Mouse (Mus musculus): ENCODE measurements at regions not wholly inside any gene's neighbourhood (a gene's known extent, or its start where the extent isn't known, plus 50 kb on each side); places are given as distances from the start of the nearest gene placed in this dataset.

DNA sequence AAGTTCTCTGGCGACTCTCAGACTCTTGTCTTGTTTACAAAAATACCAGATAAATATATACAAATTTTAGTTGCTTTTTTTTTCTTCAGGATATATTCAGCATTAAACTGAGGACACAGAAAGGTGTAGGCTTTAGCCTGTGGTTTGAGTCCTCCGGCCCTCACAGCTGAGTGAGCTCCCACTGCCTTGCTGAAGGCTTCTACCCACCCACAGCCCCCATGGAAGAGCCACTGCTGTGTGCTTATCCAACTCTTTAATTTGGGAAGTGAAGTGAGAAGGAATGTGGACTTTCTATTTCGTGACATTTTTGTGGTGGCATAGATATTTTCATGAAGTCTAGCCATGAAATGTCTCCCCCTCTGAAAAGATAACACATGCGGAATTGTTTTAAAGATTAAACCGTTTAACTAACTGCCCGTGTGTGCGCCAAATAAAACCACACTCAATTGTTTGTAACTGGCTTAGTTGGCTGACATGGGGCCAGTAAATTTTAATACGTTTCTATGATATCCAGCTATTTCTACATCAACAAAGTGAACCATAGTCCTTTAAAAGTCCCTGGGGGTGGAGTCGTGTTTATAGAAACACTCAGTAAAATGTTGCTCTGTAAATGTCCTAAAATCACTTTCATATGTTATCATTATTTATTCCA, 174.1 kb downstream of the Slc38a4 start:
- no peak for DNase-seq (ENCODE audit: low spot score in 2 of 2)

DNA sequence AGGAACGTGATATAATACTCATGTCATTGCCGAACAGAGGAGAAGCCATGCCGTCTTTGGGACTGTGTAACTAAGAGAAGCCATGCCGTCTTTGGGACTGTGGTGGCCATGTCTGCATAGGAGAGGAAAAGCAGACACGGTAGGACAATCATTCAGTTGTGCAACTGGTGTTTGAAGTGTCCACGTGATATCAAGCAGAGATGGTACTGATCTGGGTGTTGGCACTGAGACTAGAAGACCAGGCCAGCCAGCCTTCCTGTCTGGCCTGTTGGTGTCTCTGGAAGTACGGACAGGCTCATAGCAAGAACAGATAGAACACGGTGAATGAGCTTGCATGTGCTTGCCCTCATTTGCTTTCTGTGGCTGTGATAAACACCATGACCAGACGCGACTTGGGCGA, 175.7 kb downstream of the Slc38a4 start:
- DNase-seq (ENCODE audit: low spot score in 2 of 2), result no peak

DNA sequence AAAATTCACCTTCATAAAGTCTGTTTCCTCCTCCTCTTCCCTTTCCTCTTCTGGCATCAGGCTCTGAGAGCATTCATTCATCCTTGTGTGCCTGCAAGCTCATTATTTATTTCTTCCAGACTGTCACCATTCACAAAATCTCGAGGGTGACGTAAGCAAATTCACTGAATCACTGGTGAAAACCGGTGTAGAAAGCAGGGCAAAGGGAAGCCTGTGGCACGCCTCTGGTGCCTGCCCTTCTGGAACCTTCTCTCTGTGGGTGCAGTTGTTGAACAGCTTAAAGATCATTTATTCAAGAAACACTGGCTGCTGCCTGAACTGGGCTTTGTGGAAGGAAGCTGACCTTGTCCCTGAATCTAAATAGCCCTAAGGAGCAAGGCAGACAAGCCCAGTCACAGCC, 177.0 kb downstream of the Slc38a4 start:
- DNase-seq (ENCODE audit: low spot score in 2 of 2), result no peak

DNA sequence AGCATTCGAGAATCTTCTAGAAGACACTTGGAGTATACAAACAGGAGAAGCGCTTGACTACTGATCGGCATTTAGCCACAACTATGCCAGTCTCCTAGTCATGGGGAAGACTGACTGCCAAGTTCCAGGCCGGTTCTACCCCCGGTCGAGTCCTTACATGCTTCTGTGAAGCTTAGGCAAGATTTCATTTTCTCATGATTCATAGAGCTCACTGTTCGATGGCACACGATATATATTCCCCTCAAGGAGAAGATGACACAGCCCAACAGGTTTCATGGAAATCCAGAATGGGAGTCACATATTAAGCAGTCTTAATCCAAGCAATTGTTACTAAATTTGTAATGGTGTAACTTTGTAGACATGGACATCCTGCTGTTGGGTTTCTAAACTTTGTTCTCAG, 177.8 kb downstream of the Slc38a4 start:
- DNase-seq (ENCODE audit: low spot score in 2 of 2), result no peak

DNA sequence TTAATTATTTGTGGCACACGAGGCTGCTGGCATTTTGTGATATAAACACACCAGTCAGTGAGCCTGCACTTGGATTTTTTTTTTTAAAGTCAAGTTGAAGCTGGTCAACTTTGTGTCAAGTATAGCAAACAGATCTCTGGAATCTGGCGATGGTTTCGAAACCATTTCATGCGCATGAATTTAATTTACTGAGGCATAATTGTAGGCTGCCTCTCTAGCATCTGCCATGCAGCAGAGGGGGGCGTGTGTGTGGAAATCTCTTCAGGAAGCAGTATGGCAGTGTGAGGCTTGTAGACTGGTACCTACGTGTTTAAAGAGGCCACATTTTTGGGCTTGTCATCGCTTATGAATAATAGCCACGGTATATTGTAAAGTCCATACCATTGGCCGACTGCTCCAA, 177.7 kb upstream of the Slc38a2 start:
- no peak for DNase-seq (ENCODE audit: low spot score in 2 of 2)

DNA sequence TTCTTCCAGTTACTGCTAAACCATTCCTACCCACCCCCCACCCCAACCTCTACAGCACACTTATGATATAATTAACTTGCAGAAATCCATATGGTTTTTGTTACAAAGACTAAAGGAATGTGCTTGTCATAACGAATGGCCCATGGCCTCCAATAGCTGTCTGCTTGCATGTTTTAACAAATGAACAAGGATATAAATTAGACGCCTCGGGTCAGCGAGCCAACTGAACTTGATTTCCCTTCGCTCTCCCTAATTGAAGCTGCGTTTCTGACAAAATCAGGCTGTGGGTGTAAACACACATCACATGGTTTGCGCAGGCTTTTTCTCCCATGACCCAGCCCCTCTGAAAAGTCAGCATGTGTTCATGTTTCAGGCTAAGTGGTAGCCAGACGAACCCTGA, 174.6 kb upstream of the Slc38a2 start:
- DNase-seq (ENCODE audit: low spot score in 2 of 2), result no peak

DNA sequence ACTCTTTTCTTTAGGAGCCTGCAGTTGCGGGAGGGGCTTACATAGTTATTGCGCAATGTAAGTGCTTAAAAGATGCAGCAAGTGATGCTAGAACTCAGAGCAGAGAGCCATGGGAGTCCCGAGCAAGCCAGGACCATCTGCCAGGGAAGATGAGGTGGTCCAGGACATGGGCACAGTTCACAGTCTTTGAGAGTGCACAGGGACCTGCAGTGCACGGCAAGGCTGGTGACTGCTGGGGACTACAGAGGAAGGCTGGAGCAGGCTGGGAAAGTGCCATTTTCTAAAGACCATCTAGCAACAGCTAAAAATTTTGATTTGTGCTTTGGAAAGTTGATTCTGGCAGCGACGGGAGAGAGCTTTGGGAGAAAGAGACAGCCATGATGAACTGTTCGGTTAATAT, 174.0 kb upstream of the Slc38a2 start:
- DNase-seq (ENCODE audit: low spot score in 2 of 2), result no peak

DNA sequence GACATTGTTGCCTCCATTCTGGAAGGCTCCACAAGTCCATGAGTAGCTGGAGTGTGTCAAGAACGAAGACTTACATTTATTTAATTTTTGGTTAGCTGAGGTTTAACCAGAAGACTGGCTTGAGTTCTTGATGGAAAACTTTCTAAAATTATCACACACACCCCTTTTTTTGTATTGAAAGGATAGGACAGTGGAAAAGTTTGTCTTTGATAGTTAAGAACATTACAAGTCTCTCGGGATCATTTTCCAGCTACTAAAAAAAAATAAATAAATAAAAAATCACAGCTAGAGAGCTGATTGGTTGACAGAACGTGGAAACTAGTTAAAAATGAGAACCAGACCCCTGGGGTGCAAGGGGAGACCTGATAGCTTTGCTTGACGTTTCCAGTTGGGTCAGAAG, 173.6 kb upstream of the Slc38a2 start:
- DNase-seq (ENCODE audit: low spot score in 2 of 2), result no peak

DNA sequence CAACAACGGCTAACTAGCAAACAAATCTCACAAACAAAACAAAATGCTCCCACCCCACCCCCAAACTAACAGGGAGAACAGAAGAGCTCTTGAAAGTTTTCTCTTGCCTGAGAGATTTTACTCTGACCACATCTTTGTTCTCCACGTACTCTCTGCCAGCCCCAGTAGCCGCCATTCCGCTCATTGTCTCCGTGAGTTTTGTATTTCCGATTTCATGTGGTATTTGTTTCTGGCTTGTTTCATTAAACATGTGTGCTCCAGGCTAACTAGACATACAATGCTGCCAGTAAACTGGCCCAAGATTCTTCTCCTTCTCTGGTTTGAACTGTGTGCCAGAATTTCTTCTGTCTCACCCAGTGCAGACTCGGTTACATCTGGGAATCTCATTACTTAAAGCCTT, 168.2 kb upstream of the Slc38a2 start:
- DNase-seq (ENCODE audit: low spot score in 2 of 2), result no peak

DNA sequence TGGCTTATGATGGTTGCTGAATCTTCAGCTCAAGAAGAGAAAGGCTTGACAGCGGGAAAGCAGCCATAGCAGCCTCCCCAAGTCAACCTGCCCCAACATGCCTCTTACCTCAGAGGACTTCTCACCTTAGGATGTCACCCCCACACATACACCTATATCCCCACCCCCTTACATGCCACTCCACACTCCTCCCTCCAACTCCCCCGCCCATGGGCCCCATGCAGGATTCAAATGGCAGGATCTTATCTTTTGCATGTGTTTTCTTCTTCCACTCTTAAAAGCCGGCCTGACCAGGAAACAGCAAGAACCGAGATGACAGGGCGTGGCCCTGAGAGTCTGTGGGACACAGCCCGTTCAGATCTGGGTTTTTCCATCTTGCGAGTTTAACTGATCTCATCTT, 166.4 kb upstream of the Slc38a2 start:
- DNase-seq (ENCODE audit: low spot score in 2 of 2), result no peak

DNA sequence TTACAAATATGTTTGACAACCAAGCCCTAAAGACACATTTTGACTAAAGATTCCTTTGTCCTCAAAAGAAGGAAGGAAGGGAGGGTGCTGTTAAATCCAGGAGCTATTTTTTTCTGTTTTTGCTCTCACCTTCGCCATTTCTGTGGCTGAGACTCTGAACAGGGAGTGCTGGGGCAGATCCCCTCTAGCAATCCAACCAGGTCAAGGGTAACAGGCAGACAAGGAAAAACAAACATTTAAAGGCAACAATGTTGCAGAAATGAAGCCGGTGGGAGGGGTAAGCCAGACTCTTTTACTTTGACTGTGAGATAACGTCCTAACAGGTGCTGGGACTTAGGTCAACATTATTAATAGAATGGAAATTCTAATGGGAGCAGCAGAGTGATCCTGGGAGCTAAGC, 158.2 kb upstream of the Slc38a2 start:
- DNase-seq (ENCODE audit: low spot score in 2 of 2), result no peak

DNA sequence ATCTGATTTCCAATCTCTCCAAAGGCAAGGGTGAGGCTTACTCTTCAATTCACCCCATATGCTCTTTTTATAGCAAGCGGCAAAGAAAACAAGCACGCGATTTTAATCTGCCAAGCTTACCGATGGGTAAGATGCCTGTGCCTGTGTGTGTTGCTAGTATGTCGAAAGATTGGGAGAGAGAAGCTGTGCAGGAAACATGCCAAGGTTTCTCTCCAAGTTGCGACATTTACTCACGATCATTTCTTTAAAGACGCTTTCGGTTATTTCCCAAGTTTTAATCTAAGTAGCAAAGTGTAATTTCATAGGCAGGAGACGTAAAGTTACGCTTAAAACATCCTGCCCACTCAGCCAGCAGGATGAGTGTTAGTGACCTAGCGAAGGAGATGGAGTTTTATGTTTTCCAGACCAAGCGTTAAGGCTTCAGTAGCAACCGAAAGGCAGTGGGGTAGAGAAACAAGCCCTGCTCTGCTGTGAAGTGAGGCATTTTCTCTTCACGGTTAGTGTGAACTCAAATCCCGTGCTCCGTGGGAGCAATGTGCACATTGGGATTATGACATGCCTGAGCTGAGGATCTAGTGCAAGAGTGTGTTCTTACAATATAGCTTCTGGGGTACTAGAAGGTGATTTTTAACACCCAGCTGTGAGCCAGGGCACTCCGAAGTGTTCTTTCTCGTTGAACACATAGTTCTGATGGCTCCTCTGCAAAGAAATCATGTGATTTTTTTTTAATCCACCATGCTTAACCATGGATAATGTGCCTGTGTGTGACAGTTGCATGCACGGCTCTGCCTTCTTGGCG, 152.6 kb upstream of the Slc38a2 start:
- DNase-seq (ENCODE audit: low spot score in 2 of 2), result no peak

DNA sequence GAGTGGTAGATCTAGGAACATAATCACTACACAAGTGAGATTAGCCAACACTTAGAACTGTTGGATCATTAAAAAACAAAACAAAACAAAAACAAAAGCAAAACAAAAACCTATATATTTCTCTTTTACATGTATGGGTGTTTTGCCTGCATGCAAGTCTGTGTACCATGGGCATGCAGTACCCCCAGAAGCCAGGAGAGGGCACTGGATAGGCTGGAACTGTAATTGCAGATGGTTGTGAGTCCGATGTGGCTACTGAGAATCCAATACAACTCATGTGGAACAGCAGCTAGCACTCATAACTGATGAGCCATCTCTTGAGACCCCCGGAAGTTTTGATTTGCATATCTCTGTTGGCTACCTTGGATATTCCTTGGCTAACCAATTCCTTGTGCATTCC, 148.6 kb upstream of the Slc38a2 start:
- DNase-seq (ENCODE audit: low spot score in 2 of 2), result no peak

DNA sequence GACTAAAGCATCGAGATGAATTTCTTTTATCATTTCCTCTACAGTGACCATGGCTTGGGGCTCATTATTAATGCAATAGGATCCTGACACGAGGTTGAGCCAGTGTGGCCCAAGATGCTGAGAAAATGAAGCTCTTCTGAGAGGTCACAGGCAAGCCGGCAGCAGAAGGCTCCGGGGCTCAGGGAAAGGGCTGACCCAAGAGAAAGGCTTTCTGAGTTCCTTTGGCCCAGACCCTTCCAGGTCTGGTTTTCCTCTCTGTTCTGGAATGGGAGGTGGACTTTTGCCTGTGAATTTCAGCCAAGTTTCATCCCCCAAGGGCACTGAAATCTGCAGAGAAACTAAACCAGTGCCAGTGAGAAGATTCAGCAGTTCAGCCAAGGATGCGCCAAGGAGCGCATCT, 145.7 kb upstream of the Slc38a2 start:
- DNase-seq (ENCODE audit: low spot score in 2 of 2), result no peak

DNA sequence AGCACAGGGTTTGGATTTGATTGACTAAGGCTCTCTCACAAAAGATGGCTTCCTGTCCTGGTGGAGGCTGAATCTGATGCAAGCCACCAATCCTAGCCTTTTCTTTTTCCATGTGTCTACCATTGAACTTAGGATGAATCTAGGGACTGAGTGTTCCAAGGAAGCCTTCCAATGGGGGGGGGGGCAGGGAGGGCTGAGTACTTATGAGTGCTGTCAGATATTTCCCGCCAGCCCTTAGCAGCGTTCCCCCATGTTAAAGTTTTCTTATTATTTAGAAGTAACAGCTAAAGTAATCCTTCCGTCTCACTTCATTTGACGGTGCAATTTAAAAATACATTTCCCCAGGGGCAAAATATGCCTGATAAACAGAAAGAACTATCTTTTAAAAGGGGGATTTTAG, 144.8 kb upstream of the Slc38a2 start:
- no peak for DNase-seq (ENCODE audit: low spot score in 2 of 2)

DNA sequence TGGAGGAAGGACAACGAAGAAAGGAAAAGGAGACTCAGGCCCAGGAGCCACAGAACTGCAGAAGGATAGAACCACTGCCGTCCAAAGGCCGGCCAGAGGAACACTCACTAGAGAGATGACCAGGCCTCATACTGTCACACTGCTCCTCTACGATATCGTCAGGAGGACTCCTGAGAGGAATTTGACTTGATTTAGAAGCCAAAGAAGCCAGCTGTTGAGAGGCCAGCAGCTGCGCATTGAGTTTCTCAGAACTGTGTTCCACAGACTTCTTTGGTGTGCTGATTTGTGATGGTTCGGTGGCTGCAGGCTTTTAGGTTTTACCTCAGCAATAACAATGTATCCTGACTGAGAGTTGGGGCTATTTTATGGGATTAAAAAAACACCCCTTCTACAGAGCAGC, 144.1 kb upstream of the Slc38a2 start:
- no peak for DNase-seq (ENCODE audit: low spot score in 2 of 2)

DNA sequence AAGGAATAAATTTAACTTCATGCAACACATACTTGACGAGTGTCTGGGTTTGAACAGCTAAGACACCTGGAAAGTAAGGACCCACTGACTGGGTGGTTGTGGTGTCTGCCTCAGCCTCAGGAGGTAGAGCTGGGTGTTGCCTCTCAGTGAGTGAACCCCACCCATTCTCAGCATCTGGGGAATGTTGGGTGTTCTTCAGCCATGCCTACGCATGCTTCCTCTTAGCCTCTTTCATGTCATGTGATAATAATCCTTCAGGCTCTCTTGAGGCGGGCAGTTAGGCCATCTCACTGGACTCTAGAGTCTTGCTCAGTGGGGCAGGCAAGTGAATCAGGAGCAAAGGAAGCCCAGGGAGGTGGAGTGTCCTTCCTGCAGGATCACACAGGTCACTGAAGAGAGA, 143.4 kb upstream of the Slc38a2 start:
- DNase-seq (ENCODE audit: low spot score in 2 of 2), result no peak

DNA sequence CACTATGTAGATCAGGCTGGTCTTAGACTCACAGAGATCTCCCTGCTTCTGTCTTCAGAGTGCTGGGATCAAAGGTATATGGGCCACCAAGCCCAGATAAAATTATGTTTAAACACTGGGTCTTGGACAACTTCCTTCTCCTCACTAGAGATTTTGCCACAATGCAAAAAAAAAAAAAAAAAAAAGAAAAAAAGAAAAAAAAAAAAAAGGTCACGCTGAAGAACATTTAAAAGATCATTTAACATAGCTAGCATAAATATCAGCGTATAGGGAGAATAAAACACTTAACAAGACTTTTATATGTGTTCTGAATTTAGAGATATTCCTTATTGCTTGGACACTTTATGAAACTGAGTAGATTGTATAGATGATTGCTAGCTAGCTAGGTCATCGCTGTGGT, 137.1 kb upstream of the Slc38a2 start:
- no peak for DNase-seq (ENCODE audit: low spot score in 2 of 2)

DNA sequence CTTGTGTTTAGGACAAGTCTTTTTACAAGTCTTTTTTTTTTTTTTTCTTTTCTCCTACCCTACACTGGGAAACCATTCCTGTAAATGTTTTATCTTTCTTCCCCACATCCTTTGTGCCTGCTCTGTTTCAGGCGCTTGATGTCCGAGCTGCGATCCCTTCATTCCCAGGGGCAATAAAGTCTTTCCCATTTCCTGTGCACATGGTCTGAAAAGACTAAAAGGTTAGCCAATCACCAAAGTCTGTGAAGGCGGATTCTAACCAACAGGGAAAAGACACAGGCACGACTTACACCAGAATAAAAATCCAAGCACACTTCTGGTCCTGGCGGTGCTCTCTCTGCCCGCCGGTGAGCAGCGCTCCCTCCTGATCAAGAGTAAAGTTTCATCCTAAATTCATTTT, 135.3 kb upstream of the Slc38a2 start:
- DNase-seq (ENCODE audit: low spot score in 2 of 2), result no peak

DNA sequence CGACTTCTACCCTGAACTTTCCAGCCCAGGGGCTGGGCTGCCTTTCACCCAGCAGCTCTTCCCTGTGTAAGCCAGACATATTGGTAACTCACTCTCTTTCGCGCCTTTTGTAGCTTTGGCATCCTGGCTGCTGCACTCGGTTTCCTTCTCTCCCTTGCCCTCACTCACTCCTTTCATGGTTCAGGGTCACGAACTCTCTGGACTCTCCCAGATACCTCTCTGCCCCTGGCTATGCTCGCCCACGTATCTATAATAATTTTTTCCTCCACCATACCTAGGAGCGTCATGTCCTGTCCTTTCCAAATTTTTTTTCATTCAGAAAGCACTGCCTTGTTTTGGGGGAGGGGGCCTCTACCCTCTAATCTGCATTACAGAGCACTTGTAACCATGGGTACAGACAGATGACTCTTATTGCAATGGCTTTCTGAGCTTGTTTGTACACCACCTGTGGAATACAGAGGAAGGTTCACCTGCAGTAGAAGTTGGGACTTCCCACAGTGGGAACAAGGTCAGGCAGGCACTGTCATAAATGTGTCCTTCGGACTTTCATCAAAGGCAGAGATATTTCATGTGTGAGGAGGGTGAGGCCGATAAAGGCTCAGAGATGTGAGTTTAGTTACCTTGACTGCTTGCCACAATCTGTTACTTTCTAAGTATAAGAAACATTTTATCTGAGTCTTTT, 134.8 kb upstream of the Slc38a2 start:
- no peak for DNase-seq (ENCODE audit: low spot score in 2 of 2)

DNA sequence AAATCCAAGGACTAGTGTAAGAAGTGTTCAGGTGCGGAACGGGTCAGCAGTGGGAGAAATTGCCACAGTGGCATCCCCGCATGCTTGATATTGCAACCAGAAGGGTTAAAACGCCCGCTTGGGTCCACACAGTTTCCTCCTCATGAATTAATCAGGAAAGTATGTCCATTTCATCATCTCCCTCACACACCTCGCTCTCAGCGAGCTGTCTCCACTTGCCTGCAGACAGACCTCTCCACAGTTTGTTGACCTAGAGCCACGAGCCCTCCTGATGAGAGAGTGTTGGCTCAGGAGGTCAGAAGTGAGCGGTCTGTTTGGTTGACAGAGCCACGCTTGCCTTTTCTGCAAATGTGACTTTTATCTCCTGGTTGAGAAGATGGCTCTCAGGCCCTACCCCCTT, 132.9 kb upstream of the Slc38a2 start:
- DNase-seq (ENCODE audit: low spot score in 2 of 2), result no peak

DNA sequence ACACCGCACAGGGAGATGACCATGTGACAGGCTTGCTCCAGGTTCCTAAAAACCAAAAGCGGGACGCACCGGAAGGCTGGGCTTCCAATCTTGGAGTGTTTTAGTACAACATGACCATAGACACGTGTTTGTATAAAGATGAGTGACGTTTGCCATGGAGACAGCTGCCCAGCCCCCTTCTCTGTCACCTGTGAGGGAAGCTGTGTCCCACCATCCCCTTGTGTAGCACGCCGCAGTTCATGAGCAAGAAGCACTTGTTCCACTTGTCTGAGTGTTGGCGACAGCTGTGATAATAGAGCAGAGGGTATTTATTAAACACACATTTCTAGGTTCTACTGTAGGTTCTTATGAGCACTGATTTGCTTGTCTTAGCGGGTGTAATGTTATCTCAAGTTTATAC, 131.7 kb upstream of the Slc38a2 start:
- no peak for DNase-seq (ENCODE audit: low spot score in 2 of 2)

DNA sequence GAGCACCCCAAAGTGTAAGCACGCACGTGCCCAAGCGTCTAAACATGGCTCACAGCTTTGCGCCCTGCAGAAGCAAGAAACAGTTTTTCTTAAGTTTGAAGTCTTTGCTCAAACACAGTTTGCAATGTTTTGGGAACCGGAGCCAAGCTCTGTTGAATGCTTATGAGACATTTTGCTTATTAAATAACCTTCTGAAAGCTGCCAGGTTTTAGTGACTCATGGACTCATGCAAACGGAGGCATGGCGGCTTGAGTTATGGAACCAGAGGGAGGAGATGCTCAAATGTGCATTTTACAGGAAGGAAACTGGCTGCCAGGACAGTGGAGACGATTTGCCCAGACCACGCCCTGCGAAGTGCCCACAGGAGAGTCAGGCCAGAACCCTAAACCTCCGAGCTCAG, 131.0 kb upstream of the Slc38a2 start:
- DNase-seq (ENCODE audit: low spot score in 2 of 2), result peak in 1 of 2 experiments; percentile 13
